Mouse (Mus musculus) lung, postnatal 14 days (tissue): ENCODE measurements around the gene Kcna1.

ENCODE experiments used
- DNase-seq: peaks from one replicate; pipeline ENCODE4 v3.0.0; 2021

Gene Kcna1

GRCm38 (mm10) chr6:126646381-126646780, at the start of gene Kcna1:
Gene Kcna1 (minus strand): TSS chr6:126646384.
- no peak for DNase-seq

- DNase-seq = no peak
Measured at GRCm38 (mm10) chr6:126687120-126687519, 40.9 kb upstream of the Kcna1 start.

- DNase-seq = no peak
Measured at GRCm38 (mm10) chr6:126685135-126685534, 39.0 kb upstream of the Kcna1 start.

GRCm38 (mm10) chr6:126678961-126679360, 32.8 kb upstream of the Kcna1 start:
- no peak for DNase-seq

GRCm38 (mm10) chr6:126667001-126667400, 20.8 kb upstream of the Kcna1 start:
- DNase-seq = no peak

GRCm38 (mm10) chr6:126666091-126666490, 19.9 kb upstream of the Kcna1 start:
- no peak for DNase-seq

GRCm38 (mm10) chr6:126664569-126664968, 18.4 kb upstream of the Kcna1 start:
- no peak for DNase-seq

GRCm38 (mm10) chr6:126657646-126658394, 11.6 kb upstream of the Kcna1 start:
- no peak for DNase-seq

GRCm38 (mm10) chr6:126653561-126653960, 7.4 kb upstream of the Kcna1 start:
- DNase-seq = no peak

GRCm38 (mm10) chr6:126645644-126646358, 383 bp downstream of the Kcna1 start:
- no peak for DNase-seq

GRCm38 (mm10) chr6:126645044-126645541, 1.1 kb downstream of the Kcna1 start:
- DNase-seq = no peak

GRCm38 (mm10) chr6:126644181-126645043, 1.8 kb downstream of the Kcna1 start:
- DNase-seq = no peak

GRCm38 (mm10) chr6:126643341-126644055, 2.7 kb downstream of the Kcna1 start:
- no peak for DNase-seq

- DNase-seq = no peak
Measured at GRCm38 (mm10) chr6:126642856-126643321, 3.3 kb downstream of the Kcna1 start.

- no peak for DNase-seq
Measured at GRCm38 (mm10) chr6:126628451-126628850, 17.7 kb downstream of the Kcna1 start.

GRCm38 (mm10) chr6:126618455-126618854, 27.7 kb downstream of the Kcna1 start:
- no peak for DNase-seq

- no peak for DNase-seq
Measured at GRCm38 (mm10) chr6:126610746-126611145, 35.4 kb downstream of the Kcna1 start.

GRCm38 (mm10) chr6:126609193-126609947, 36.8 kb downstream of the Kcna1 start:
- no peak for DNase-seq

GRCm38 (mm10) chr6:126601843-126602326, 44.3 kb downstream of the Kcna1 start:
- DNase-seq = no peak

GRCm38 (mm10) chr6:126599201-126599995, 46.8 kb downstream of the Kcna1 start:
- DNase-seq = no peak
